Mouse (Mus musculus): ENCODE measurements around the gene Castor2.

The Castor2 gene

DNA sequence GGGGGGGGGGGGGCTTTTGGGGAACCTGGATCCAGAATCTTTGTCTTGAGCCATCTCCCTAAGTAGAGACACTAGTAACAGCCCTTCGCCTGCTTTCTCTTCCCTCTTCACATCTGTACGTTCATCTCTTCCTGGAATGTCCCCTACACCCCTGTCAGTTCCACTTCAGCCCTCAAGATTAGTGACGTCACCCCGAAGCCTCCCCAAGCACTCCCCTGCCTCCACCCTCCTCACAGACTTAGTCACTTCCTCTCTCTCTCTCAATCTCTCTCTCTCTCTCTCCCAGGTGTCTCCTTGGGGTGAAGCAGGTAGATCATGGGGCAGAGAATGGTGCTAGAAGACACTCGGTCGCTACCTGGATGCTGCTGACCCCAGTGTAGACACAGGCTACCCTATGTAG is 3.2 kb downstream of the Castor2 start:
- WGBS, result 72% methylated on average over 6 of the region's 6 CpGs

DNA sequence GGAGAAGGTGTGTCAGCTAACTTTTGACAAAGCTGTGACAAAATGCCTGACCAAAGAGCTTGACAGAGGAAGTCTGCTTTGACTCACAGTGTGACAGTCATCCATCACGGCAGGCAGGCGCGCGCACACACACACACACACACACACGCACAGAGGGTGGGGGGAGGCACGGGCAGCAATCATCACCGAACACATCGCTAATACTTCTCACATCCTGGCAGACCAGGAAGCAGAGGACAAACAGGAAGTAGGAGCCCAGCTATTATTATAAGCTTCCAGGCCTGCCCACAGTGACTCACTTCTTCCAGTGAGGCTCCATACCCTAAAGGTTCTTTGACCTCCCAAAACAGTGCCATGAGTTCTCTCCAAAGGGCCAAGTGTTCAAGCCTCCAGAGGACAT is 6.3 kb downstream of the Castor2 start:
- 79% methylated on average over 8 of the region's 8 CpGs for WGBS

DNA sequence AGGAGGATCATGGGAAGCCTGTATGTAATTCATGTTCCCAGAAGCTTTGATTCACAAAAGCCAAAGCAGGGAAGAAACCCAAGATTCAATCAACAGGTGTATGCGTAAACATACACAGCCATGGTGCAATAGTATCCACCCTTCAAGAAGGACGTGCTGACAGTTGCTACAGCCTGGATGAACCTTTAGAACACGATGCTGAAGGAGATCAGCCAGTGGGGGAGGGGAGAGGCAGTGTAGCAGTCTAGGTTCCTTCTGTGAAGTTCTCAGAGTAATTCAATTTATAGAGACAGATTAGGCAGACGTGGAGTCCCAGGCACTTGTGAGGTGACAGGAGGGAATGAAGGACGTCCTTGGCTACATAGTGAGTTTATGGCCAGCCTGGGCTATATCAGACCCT is 15.5 kb downstream of the Castor2 start:
- WGBS, result 89% methylated on average over 5 of the region's 5 CpGs

DNA sequence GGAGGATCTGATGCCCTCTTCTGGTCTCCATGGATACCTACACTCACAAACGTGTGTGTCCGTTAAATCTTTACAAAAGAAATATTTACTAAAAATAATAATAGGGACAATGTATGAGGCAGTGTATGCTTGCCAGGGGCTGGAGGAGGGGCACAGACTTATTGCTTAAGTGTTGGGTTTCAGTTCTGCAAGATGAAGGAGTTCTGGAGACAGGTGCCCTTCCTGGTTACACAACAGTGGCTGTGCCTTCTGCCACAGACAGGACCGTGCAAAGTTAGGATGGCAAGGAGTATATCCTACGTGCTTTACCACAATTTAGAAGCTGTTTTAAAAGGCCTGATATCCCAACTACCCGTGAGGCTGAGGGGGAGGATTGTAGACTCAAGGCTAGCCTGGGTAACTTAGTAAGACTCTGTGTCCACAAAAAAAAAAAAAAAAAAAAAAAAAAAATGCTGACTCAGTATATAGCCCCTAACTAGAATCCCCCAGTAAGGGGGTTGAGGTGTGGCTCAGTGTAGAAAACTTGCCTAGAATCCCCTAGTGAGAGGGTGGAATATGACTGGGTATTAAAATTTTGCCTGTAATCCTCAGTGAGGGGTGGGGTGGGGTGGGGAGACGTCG is 16.2 kb downstream of the Castor2 start:
- WGBS, result 80% methylated on average over 7 of the region's 7 CpGs

DNA sequence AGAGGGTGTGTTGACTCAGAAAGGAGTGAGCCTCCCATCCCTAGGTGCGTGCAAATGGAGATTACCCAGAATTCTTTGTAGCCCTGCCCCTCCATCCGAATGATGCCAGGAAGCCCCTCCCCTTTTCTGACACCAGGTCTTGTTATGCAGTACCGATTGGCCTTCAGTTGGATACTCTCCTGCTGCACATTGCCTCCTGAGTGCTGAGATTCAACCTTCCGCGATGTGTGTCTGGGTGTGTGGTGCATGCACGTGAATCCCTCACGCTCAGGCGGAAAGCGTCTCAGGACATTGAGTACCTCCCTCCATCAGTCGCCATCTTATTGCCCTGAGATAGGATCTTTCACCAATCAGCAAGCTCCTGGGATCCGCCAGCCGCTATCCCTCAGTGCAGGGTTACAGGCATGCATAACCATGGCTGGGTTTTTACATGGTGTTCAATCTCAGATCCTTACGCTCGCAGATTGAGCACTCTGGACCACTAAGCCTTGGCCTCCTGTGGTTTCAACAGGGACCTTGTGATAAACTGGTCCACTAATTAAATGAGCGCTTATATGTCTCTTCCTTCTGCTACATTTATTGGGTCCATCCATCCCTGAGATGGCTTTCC is 19.4 kb downstream of the Castor2 start:
- 93% methylated on average over 15 of the region's 15 CpGs for WGBS

DNA sequence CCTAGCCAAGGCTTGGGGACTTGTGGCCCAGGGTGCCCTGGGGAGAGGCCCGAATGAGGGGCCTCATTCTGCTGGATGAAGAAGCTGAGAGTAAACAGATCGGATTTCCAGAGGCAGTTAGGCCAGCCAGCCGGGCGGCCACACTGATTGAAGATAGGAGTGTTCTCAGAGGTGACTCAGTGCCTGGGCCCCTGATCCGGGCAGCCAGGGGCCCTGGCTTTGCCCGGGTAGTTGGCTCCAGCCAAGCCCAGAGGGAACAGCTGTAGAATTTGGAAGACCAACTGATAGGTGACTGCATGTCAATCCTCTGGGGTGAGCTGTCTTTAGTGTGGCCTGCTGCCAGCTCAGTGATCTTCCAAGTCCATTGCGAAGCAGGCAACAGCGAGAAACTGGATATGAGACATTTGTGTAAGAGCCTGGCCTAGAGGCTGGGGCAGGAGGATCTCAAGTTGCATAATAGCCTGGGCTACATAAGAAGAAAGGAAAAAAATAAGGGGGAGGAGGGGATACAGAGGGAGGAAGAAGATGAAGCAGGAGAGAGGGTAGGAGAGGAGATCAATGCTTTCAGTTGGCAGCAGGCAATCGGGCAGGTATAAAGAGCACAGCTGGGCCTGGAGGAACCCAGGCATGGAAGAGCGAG is 20.1 kb downstream of the Castor2 start:
- WGBS, result 78% methylated on average over 10 of the region's 10 CpGs

DNA sequence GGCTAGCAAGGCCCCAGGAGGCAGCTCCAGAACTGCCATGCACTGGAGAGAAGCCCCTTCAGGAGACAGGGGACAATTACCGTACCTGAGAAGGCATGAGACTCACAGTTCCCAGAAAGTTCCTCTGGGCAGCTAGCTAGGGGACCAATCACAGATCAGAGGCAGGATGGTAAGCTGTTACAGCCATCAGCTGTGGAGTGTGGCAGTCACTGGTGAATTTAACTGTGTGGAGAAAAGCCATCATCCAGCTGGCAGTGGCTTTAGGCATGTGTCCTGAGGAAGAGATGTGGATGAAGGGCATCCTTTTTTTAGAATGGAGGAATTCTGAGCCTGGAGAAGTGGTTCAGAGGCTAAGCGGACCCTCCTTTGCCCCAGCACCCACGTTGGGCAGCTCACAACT is 20.6 kb downstream of the Castor2 start:
- 93% methylated on average over 3 of the region's 3 CpGs for WGBS

DNA sequence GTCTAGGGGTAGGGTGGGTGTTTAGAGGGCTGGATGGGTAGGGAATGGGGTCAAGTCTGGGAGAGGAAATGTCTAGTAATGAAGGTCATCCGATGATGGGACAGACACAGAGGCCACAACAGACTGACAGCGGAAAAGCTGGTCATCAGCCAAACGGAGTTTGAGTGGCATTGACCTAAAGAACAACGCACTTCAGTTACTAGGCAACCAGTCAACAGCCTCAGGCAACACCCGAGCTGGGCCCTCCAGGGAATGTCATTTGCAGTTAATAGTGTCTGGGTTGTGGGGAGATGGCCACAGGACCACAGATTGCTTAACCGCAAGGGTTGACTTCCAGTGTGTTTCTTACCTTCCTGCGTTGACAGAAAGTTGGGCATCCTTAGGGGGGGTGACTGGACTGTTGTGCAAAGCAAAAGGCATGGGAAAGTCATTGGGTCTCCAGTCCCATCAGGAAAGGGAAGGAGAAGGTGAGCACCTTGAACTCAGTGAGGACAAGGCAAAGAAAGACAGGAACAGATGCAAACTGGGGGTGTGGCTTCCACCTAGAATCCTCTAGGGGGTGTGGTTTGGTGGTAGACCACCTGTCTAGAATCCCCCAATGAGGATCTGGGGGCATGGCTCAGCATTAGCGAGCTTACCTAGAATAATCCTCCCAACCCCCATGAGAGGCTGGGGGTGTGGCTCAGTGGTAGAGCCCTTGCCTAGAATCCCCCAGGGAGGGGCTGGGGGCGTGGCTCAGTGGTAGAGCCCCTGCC is 21.8 kb downstream of the Castor2 start:
- 73% methylated on average over 9 of the region's 9 CpGs for WGBS

DNA sequence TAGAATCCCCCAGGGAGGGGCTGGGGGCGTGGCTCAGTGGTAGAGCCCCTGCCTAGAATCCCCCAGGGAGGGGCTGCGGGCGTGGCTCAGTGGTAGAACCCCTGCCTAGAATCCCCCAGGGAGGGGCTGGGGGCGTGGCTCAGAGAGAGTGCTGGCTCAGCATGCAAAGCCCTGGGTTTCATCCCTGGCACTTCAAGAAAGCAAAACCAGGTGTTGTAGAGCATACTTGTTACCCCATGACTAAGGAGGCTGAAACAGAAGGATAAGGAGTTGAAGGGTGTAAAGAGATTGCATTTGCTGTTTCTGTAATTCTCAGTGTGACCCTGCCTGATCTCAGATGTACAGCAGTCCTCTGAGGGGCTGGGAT is 22.4 kb downstream of the Castor2 start:
- 93% methylated on average over 4 of the region's 4 CpGs for WGBS

DNA sequence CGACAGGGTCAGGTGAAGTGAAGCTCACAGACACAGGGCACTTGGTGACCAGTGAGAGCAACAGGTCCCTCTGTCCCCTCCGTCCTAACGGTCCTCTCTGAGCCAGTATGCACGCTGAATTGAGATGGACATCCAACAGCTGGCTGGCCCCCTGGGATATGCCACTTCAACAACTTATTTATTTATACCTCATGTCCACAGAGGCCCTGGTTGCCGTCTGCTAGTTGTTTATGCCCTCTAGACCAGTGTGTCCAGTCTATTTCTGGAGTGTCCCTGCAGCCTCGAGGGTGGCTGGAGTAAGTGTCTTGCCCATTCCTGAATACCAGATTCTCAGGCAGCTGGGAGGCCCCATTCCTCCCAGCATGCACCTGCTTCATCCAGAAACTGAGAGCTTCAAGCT is 24.3 kb downstream of the Castor2 start:
- 83% methylated on average over 6 of the region's 6 CpGs for WGBS

DNA sequence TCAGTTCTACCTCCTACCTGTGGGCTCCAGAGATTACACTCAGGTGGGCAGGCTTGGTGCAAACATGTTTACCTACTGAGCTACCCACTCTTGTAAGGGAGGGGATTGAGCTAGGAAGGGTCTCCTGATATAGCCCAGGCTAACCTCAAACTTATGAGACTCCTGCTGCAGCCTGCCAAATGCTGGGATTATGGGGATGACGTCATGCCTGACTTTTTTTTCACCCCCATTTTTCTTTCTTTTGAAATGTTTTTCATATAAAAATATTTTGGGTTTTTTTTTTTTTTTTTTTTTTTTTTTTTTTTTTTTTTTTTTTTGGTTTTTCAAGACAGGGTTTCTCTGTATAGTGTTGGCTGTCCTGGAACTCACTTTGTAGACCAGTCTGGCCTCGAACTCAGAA is 26.7 kb downstream of the Castor2 start:
- WGBS, result 81% methylated on average over 2 of the region's 2 CpGs

DNA sequence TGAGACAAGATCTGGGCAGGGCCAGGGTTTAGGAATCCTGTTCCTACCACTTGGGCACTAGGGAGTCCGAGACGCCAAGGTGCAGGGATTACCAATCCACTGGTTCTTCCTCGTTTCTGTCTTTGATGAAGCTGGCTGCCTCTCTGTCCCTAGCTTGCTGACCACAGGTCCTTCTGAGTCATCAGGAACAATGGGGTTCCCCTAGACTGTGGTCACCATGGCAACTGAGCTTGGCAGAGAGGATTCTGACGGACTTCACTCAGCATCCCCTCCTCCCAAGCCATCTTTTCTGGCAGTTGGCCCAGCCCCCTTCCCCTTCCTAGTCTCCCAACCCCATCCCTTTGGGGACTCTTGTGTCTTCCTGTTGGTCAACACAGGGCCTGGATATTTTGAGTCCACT is 32.1 kb downstream of the Castor2 start:
- WGBS, result 47% methylated on average over 4 of the region's 4 CpGs

DNA sequence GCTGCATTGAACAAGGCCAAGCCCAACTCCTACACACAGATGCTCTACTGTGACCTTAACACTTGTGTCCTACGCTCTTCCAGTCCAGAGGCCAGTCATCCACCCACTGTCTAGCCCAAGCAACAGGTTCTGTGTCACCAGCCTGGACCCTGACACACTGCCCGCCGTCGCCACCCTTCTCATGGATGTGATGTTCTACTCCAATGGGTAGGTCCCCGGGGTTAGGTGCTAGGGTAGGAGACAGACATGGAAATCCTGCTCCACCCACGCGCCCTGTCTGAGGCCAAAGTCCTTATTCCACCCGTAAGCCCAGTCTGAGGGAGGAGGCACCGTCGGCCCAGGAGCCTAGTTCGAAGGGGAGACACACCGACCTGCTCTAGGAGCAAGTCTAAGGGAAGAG is 36.5 kb downstream of the Castor2 start:
- 94% methylated on average over 12 of the region's 12 CpGs for WGBS

DNA sequence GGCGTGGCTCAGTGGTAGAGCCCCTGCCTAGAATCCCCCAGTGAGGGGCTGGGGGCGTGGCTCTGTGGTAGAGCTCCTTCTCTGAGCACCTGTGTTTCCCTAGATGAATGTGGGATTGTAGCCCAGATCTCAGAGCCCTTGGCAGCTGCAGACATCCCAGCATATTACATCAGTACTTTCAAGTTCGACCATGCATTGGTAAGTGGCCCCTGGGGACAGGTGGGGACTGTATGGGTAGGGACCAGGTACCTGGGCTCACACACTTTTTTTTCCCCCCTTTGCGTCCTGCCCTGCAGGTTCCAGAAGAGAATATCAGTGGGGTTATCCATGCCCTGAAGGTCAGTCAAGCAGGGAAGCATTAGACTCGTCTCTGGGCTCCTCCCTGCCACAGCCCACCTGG is 38.4 kb downstream of the Castor2 start:
- 90% methylated on average over 5 of the region's 5 CpGs for WGBS

DNA sequence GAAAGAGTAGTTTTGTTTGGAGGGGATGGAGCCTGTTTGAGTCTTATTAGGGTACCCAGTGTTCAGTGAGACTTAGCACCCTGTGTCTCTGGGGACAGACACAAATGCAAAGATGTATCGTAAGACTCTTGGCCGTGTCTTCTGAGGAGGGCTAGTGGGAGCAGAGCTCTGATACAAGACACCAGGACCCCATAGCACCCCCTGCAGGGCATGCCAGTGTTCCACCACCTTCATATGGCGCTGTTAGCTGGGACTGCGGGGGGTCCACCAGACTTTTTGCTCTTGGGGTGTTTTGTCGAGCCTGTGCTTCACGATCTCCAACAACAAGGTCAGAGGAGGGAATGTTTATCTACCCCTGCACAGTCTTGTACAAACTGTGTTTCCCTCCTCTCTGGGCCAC is 39.9 kb downstream of the Castor2 start:
- 88% methylated on average over 6 of the region's 6 CpGs for WGBS

DNA sequence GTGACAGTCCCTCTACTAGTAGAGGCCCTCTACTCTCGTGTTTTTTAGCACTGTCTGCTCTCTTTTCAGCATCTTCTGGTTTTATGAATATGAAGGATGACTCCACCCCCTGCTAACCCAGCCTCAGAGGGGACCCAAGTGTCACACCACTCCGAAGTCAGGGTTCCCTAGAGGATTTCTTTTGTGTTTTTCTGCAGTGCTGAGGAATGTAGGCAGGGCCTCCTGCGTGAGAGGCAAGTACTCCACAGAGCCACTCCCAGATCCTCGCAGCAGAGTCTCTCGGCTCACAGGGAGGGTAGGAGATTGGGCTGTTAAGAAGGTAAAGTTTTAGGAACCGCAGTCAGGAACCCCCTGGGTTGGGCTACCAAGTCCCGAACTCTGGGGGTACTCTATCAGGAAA is 41.7 kb downstream of the Castor2 start:
- 84% methylated on average over 7 of the region's 7 CpGs for WGBS

DNA sequence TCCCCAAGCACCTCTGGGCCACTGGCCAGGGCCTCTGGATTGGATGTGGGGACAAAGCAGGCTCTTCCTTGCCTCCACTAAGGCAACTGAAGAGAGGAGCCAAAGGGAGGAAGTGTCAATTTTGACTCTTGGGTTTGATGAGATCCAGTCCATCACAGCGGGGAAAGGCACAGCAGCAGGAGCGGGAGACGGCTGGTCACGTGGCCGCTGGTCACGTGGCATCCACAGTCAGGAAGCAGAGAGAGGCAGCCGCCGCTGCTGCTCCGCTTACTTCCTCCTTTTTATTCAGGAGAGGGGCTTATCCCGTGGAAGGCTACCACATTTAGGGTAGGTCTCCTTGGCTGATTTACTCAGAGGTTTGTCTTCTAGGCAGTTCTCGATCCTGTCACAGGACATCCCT is 42.9 kb downstream of the Castor2 start:
- WGBS, result 84% methylated on average over 11 of the region's 11 CpGs

DNA sequence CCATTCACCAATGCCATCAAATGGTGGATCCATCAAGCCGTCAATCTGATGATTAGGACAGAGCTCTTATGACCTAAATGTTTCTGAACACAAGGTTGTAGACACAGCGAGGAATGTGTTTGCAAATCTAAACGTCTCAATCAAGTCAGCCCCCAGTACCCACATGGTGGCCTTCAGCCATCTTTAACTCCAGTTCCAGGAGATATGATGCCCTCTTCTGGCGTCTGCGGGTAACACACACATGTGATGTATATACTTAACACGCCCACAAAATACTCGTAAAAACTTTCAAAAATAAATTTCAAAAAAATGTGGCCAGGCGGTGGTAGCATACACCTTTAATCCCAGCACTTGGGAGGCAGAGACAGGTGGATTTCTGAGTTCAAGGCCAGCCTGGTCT is 45.5 kb downstream of the Castor2 start:
- 89% methylated on average over 8 of the region's 8 CpGs for WGBS

DNA sequence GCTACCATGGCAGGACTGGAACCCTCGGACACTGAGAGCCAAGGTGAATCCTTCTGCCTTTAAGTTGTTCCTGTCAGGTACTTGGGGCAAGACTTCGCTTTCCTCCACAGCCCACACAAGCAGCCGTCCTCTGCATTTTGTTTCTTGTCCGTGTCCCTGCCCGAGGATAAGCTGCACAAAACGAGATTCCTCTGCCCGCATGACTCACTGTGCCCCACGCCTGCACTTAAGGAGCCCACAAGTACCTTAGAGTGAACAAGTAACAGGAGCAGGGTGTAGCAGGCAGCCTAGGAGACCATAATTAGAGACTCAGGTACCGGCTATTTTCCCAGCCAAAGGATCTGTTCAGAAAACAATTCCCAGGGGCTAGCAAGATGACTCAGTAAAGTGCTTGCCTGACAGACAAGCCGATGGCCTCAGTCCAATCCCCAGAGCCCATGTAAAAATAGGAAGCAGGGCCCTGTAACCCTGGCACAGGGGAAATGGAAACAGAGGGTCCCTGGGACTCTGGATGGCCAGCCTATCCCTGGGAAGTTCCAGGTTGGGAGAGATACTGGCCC is 47.8 kb downstream of the Castor2 start:
- 61% methylated on average over 10 of the region's 10 CpGs for WGBS

DNA sequence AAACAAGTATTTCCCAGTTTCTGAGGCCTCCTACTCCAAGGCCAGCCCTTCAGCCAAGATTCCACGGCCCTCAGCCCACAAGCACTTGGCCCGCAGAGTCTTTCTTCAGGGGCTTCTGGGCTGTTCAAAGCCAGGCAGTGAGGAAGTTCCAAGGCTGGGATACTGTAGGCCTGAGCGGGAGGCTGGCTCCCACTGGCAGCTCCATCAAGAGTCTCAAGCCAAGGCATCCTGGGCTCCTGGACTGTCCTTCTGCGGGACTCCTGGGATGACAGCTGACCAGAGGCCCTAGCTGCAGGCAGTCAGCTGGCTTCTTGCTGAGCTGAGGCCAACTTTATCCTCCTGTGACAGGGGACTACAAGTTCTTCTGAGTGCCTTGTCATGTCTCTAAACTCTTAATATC is 48.6 kb downstream of the Castor2 start:
- 70% methylated on average over 4 of the region's 4 CpGs for WGBS

DNA sequence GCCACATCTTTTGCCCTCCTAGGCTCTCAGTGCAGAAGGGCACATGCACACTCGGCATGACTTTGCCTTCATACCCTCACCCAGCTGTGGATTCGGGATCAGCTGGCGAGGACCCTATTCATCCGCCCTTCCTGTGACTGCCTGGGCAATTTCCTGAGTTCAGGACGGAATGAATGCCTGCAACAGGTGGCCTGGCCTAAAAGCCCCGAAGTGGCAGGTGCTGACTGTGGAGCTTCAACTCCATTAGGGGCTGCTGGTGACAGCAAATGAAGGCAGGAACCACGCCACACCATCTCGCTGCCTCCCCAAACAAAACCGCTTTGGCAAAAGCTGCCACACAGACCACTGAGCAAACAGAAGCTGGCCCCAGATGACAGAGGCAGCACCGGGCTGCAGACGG is 52.4 kb downstream of the Castor2 start:
- WGBS, result 84% methylated on average over 11 of the region's 11 CpGs

DNA sequence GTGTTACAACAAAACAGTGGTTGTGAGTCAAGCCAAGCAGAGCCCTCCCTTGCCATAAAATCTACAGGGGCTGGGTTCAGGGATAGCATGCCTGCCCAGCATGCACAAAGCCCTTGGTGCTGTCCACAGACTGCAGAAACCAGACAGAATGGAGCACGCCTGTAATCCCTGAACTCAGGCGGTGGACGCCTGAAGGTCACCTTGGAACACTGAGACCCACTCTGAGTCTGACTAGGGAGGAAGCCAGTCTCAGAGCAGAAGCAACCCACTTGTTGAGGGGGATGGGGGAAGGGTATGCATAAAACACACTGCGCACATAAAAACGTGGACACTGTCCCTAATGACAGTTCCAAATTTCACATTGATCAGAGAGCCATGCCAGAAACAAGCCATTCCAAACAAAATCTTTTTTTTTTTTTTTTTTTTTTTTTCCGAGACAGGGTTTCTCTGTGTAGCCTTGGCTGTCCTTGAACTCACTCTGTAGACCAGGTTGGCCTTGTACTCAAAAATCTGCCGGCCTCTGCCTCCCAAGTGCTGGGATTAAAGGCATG is 56.5 kb downstream of the Castor2 start:
- WGBS, result 82% methylated on average over 7 of the region's 7 CpGs
